Mouse (Mus musculus): Measurements from ENCODE around the gene Twsg1.

GRCm38 (mm10) chr17:65919235-65919634, 31.8 kb downstream of the Twsg1 start:
- TF ChIP-seq CTCF (IDR thresholded peaks at IDR 0.05; ENCODE audit: low read depth) (no peak), EP300 (IDR thresholded peaks at IDR 0.05; ENCODE audit: low read depth) (peak; percentile 48)

Data from liver, embryonic 14.5 days (tissue).